Mouse (Mus musculus) embryonic facial prominence, embryonic 12.5 days (tissue): Measurements from ENCODE around the gene Fhl1. TPM values are rescaled to one million over a fixed set of nuclear protein-coding genes. Genes with fewer than 3 reads are reported as not detected.

Experiments used
- ATAC-seq: fragments of 200-750 bp; cut with Nextera tagmentation; 2 replicates; pipeline ENCODE4 v1.8.0; 2017; ENCODE audit not compliant: insufficient number of reproducible peaks, insufficient read depth, low FRiP score, low TSS enrichment
- H3K27ac ChIP-seq: fragments of 300-500 bp; sonication (generic); 2 replicates; pipeline ENCODE4 v1.5.1; 2016; ENCODE audit warnings: mild to moderate bottlenecking
- H3K27me3 ChIP-seq: fragments of 300-500 bp; sonication (generic); 2 replicates; pipeline ENCODE4 v1.6.1; 2016; ENCODE audit warnings: mild to moderate bottlenecking, moderate library complexity
- H3K36me3 ChIP-seq: fragments of 300-500 bp; sonication (generic); 2 replicates; pipeline ENCODE4 v1.6.1; 2016; ENCODE audit warnings: mild to moderate bottlenecking
- H3K4me1 ChIP-seq: fragments of 300-500 bp; sonication (generic); 2 replicates; pipeline ENCODE4 v1.6.1; 2016
- H3K4me2 ChIP-seq: fragments of 300-500 bp; sonication (generic); replicated peaks from 2 replicates; pipeline ENCODE4 v1.6.1; 2016; ENCODE audit warnings: mild to moderate bottlenecking, moderate library complexity
- H3K4me3 ChIP-seq: fragments of 300-500 bp; sonication (generic); 2 replicates; pipeline ENCODE4 v1.5.1; 2016; ENCODE audit warnings: mild to moderate bottlenecking
- H3K9ac ChIP-seq: fragments of 300-500 bp; sonication (generic); 2 replicates; pipeline ENCODE4 v1.6.1; 2016; ENCODE audit warnings: mild to moderate bottlenecking, moderate library complexity
- H3K9me3 ChIP-seq: fragments of 300-500 bp; sonication (generic); 2 replicates; pipeline ENCODE4 v1.6.1; 2016; ENCODE audit warnings: mild to moderate bottlenecking, moderate library complexity
- WGBS: fragments of 180-500 bp; shearing (Covaris S2); methylation state at CpG from one replicate; pipeline ENCODE4 v1.1.7; 2016; 5-methylcytosine and 5-hydroxymethylcytosine counted together
- polyA plus RNA-seq: library from polyadenylated mRNA; unstranded; fragments of >200 nt; fragmentation: Nextera tagmentation; extraction: Ambion mirVana; gene quantifications from 2 replicates; pipeline ENCODE4 v1.2.1, GENCODE M21; 2016

Fhl1 gene
- polyA plus RNA-seq, 1 experiment from 2014 or later: 45.8 TPM

DNA sequence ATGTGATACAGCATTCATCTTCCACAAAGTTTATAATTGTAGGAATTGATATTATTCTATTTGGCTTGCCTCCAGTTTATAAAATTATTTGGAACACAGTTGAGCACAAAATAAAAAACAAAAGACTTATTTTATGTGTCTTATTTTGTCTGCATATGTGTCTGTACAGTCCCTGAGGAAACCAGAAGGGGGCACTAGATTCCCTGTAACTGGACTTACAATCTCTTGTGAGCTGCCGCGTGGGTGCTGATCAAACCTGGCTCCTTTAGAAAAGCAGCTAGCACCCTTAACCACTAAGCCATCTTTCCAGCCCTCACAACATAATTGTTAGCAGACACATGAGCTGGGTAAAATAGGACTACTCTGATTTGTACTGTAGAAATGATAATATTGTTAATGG, 24.1 kb downstream of the Fhl1 start:
- H3K4me2 ChIP-seq: no peak overlapping the region
- no peak overlapping the region for H3K9ac ChIP-seq
- ATAC-seq: no peak
- H3K27ac ChIP-seq: no peak overlapping the region
- H3K27me3 ChIP-seq: no peaks in the 10 kb centered on the region
- no peaks in the 10 kb centered on the region for H3K9me3 ChIP-seq
- 32% methylated on average over 2 of the region's 2 CpGs for WGBS
- no peaks in the 10 kb centered on the region for H3K36me3 ChIP-seq
- no peaks in the 10 kb centered on the region for H3K4me1 ChIP-seq
- no peak overlapping the region for H3K4me3 ChIP-seq

DNA sequence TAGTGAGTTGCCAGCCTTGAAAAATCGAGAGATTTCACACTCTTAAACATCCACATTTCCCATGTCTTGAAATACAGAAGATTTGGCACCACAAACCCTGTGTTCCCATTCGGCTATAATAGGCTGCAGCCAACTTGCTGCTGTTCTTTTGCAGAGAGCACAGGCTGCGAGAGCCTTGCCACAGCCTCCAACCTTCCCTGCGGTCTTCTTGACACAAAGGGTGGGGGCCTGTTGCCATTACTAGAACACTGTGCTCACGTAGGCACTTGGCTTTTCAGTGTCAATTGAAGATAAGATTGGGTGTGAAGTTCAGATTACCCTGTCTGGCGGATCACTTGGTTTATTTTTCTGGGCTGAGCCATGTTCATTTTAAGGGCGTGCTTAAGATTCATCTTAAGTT, 24.8 kb downstream of the Fhl1 start:
- H3K4me2 ChIP-seq: no peak overlapping the region
- H3K9ac ChIP-seq: no peak overlapping the region
- H3K27me3 ChIP-seq: no peaks in the 10 kb centered on the region
- H3K4me3 ChIP-seq: no peak overlapping the region
- H3K27ac ChIP-seq: no peak overlapping the region
- no peak for ATAC-seq
- H3K4me1 ChIP-seq: no peaks in the 10 kb centered on the region
- H3K9me3 ChIP-seq: no peaks in the 10 kb centered on the region
- 82% methylated on average over 7 of the region's 7 CpGs for WGBS
- no peaks in the 10 kb centered on the region for H3K36me3 ChIP-seq

- 83% methylated on average over 3 of the region's 3 CpGs for WGBS
- Histone ChIP-seq H3K4me2 (no peak overlapping the region), H3K9ac (no peak overlapping the region), H3K4me3 (no peak overlapping the region), H3K4me1 (no peaks in the 10 kb centered on the region), H3K27me3 (no peaks in the 10 kb centered on the region), H3K27ac (no peak overlapping the region), H3K36me3 (no peaks in the 10 kb centered on the region), H3K9me3 (no peaks in the 10 kb centered on the region)
- ATAC-seq: no peak
These were observed 28.7 kb downstream of the Fhl1 start for GRCm38 (mm10) chrX:56760257-56760760.

DNA sequence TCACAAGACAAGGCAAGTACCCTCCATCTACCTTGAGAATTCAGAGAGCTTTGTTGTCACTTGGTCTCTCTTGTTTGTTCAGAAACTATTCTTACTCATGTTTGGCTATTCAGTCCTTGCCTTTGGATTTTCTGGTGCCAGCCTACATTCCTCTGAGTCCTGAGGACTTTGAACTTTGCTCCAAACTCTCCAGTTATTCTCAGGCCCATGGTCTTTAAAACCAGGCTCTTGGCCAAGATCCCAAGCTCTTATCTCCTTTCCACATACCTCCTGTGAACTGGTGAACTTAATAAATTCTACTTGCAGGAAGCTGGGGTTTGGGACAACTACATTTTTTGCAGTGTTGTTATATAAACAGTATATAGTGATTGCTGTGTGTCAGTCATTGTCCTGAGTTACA, 38.3 kb downstream of the Fhl1 start:
- H3K4me2 ChIP-seq: no peak overlapping the region
- H3K27ac ChIP-seq: no peak overlapping the region
- ATAC-seq: no peak
- no peaks in the 10 kb centered on the region for H3K4me1 ChIP-seq
- H3K4me3 ChIP-seq: no peak overlapping the region
- no peak overlapping the region for H3K9ac ChIP-seq
- no peaks in the 10 kb centered on the region for H3K9me3 ChIP-seq
- H3K36me3 ChIP-seq: no peaks in the 10 kb centered on the region
- no peaks in the 10 kb centered on the region for H3K27me3 ChIP-seq

DNA sequence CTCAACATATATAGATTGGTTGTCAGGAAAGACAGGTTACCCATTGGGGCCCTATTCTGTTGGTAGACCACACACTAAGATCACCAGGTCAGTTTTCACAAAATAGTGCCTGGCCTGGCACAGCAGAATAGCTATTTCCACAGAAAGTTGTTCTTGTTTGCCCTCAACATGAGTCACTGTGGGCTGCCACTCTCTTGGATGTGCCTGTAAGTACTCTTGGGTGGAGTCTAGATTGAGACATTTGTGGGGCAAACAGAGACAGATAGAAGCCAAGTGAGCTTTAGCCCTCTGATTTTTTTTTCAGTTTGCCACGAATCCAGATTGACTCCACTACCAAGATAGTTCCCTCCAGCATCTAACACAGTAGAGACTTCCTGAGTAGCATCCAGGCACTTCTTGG, 40.2 kb downstream of the Fhl1 start:
- Histone ChIP-seq H3K27ac (no peak overlapping the region), H3K4me3 (no peak overlapping the region), H3K4me1 (no peaks in the 10 kb centered on the region), H3K9ac (no peak overlapping the region), H3K9me3 (no peaks in the 10 kb centered on the region), H3K4me2 (no peak overlapping the region), H3K36me3 (no peaks in the 10 kb centered on the region), H3K27me3 (no peaks in the 10 kb centered on the region)
- no peak for ATAC-seq
- 67% methylated on average over 1 of the region's 1 CpGs for WGBS

DNA sequence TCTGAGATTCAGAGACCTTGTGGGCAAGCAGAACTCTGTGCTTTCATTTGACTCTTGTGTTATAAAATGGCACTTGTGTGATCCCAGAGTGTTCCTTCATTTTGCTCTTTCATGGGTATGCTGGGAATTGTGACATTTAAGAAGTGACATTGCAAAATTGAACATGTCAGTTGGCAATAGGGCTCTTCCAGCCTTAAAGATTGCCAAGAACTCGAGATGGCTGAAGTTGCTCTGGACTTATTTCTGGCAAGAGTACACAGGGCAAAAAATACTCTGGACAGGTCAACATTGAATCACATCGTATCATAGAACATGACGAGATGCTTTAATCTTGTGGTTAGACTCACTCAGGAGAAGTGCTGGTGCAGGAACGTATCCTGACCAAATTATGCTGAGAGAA, 41.7 kb downstream of the Fhl1 start:
- no peaks in the 10 kb centered on the region for H3K9me3 ChIP-seq
- 85% methylated on average over 4 of the region's 4 CpGs for whole genome bisulfite sequencing

DNA sequence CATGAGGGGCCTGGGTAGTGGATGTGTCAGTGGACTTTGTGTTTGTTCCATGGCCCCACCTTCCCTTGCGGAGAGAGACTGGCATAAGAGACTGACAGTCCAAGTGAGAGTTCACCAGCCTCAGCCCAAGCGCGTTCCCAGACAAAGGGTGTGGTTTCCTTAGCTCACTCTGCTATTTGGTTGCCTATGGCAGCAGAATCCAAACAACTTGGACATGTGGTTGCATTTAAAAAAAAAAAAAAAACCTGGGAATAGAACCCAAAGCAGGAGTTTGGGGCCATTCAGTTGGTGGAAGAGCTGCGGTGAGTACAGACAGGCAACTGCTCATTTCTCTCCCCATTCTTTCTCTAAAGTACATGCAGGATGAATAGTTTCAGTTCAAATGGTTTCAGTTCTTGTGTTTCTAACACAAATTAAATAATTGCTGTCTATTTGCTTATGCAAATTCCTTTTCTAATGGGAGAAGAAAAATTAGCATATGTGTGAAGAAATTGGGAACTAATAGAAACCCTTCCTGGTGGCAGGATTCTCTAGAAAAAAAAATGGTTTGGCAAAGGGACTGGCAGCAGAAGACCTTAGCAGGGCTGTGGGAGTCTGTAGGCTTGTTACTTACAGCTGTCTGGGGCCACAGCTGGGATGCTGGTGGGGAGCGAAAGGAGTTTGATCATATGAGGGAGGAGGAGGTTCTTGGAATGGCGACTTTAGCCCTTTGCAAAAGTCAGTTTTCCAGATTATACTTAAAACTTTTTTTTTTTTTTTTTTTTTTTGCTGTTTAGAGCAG, 54.9 kb downstream of the Fhl1 start:
- no peak overlapping the region for H3K4me3 ChIP-seq
- WGBS: 45% methylated on average over 6 of the region's 6 CpGs
- H3K27me3 ChIP-seq: no peaks in the 10 kb centered on the region
- no peak for ATAC-seq
- H3K9ac ChIP-seq: no peak overlapping the region
- H3K4me1 ChIP-seq: no peaks in the 10 kb centered on the region
- no peaks in the 10 kb centered on the region for H3K9me3 ChIP-seq
- H3K4me2 ChIP-seq: no peak overlapping the region
- H3K36me3 ChIP-seq: no peaks in the 10 kb centered on the region
- H3K27ac ChIP-seq: no peak overlapping the region

More for the DNA sequence above, 41.7 kb downstream of the Fhl1 start:
- Histone ChIP-seq H3K4me2 (no peak overlapping the region), H3K27ac (no peak overlapping the region), H3K27me3 (no peaks in the 10 kb centered on the region), H3K36me3 (no peaks in the 10 kb centered on the region), H3K9ac (no peak overlapping the region), H3K4me3 (no peak overlapping the region), H3K4me1 (no peaks in the 10 kb centered on the region)
- no peak for ATAC-seq

DNA sequence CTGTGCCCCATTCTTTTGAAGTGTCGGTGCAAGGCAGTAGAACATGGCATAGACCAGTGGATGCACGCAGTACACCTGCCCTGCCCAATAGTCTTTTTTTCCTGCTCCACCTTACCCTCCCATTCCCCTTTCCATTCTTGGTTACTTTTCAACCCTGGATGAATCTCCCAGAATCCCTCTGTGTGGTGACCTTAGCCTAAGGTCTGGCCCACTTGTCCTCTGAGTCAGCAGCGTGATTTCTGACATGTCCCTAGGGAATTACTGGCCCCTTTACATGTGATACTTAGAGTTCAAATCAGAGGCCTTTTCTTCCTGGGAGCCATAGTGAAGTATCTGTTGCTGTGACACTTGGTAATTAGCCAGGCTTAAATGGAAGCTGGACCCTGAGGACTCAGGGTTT, 55.9 kb downstream of the Fhl1 start:
- WGBS: 73% methylated on average over 3 of the region's 3 CpGs
- Histone ChIP-seq H3K27ac (no peak overlapping the region), H3K27me3 (no peaks in the 10 kb centered on the region), H3K9me3 (no peaks in the 10 kb centered on the region), H3K36me3 (no peaks in the 10 kb centered on the region), H3K4me2 (no peak overlapping the region), H3K4me1 (no peaks in the 10 kb centered on the region), H3K9ac (no peak overlapping the region), H3K4me3 (no peak overlapping the region)
- no peak for ATAC-seq

GRCm38 (mm10) chrX:56790591-56790990, 59.0 kb downstream of the Fhl1 start:
- no peak overlapping the region for H3K4me3 ChIP-seq

GRCm38 (mm10) chrX:56791268-56791667, 59.7 kb downstream of the Fhl1 start:
- no peaks in the 10 kb centered on the region for H3K36me3 ChIP-seq
- WGBS: 48% methylated on average over 15 of the region's 15 CpGs
- H3K4me2 ChIP-seq: no peak overlapping the region
- no peak overlapping the region for H3K4me3 ChIP-seq
- H3K27ac ChIP-seq: no peak overlapping the region
- no peaks in the 10 kb centered on the region for H3K27me3 ChIP-seq
- no peak overlapping the region for H3K9ac ChIP-seq
- H3K4me1 ChIP-seq: no peaks in the 10 kb centered on the region
- no peaks in the 10 kb centered on the region for H3K9me3 ChIP-seq
- ATAC-seq: no peak

More at GRCm38 (mm10) chrX:56790591-56790990, 59.0 kb downstream of the Fhl1 start:
- H3K36me3 ChIP-seq: no peaks in the 10 kb centered on the region
- no peaks in the 10 kb centered on the region for H3K27me3 ChIP-seq
- no peak overlapping the region for H3K27ac ChIP-seq
- no peak overlapping the region for H3K4me2 ChIP-seq
- no peak for ATAC-seq
- H3K9me3 ChIP-seq: no peaks in the 10 kb centered on the region
- no peak overlapping the region for H3K9ac ChIP-seq
- H3K4me1 ChIP-seq: no peaks in the 10 kb centered on the region
- 84% methylated on average over 4 of the region's 4 CpGs for WGBS

DNA sequence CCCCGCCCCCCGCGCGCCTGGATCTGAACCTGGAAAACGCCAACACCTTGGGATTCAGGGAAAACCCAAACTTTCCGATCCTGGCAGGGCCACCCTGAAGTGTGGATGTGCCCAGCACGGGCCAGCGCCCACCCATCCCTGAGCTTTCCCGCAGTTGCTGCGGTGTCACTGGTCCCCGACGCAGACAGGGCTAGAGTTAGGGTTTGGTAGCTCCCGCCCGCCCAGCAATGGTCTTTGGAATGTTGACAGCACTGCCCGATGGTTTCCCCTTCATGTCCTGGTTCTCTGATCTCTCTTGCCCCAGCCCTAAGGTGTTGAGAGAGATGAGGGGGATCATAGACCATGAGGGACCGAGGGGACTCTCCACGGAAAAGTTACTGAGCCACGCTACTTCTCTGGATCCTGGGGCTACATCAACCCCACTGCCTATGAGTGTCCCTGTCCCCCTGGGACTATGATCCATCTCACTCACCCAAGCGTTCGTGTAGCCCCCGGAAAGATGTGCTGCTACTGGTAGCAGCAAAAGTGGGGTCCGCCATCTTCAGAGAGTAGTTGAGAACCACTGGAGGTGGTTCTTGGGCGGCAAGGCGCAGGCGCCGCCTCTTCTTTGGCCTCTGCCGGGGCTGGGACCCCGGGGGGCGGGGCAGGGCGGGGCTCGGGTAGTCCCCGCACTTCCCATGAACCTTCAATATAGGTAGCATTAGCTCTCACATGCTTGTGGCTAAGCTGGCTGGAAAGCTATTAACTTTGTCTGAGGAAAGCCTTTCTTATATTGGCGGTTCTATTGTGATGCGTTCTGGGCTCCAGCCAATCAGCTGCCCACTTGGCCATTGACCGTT, 90.4 kb downstream of the Fhl1 start, which contains the start of gene Map7d3:
TSS of gene Map7d3 (minus strand) at position 562 of the 839 bp plus-strand sequence.
- 16% methylated on average over 34 of the region's 35 CpGs for WGBS
- H3K27ac ChIP-seq: no peak within 1 kb of the TSS
- H3K36me3 ChIP-seq: no peaks in the 10 kb centered on the region
- no peak for ATAC-seq
- H3K27me3 ChIP-seq: no peaks in the 10 kb centered on the region
- no peaks in the 10 kb centered on the region for H3K4me1 ChIP-seq
- H3K4me2 ChIP-seq: peak within 1 kb of the TSS; percentile 55
- no peaks in the 10 kb centered on the region for H3K9me3 ChIP-seq
- H3K4me3 ChIP-seq: peak within 1 kb of the TSS; percentile 44
- H3K9ac ChIP-seq: peak within 1 kb of the TSS; percentile 30; the same call in 1 of the 2 replicates

GRCm38 (mm10) chrX:56827492-56827891, 95.9 kb downstream of the Fhl1 start:
- no peak overlapping the region for H3K4me2 ChIP-seq
- H3K9ac ChIP-seq: no peak overlapping the region
- H3K4me1 ChIP-seq: no peaks in the 10 kb centered on the region
- no peaks in the 10 kb centered on the region for H3K36me3 ChIP-seq
- ATAC-seq: no peak
- H3K4me3 ChIP-seq: no peak overlapping the region
- H3K27me3 ChIP-seq: no peaks in the 10 kb centered on the region
- WGBS: 75% methylated on average over 6 of the region's 6 CpGs
- H3K9me3 ChIP-seq: no peaks in the 10 kb centered on the region
- no peak overlapping the region for H3K27ac ChIP-seq
